Mouse (Mus musculus) embryonic facial prominence, embryonic 10.5 days (tissue): ENCODE data around the gene Rgs2. TPM values are rescaled to one million over a fixed set of nuclear protein-coding genes. Genes with fewer than 3 reads are reported as not detected.

Source experiments
- DNase-seq: peaks from one replicate; pipeline ENCODE4 v3.0.0-alpha.2; 2017; ENCODE audit warnings: low spot score
- H3K27ac ChIP-seq: fragments of 300-500 bp; sonication (generic); replicated peaks from 2 replicates; pipeline ENCODE4 v1.5.1; 2016; ENCODE audit warnings: mild to moderate bottlenecking
- H3K27me3 ChIP-seq: fragments of 300-500 bp; sonication (generic); replicated peaks from 2 replicates; pipeline ENCODE4 v1.6.1; 2016; ENCODE audit warnings: low read depth, mild to moderate bottlenecking; ENCODE audit not compliant: poor library complexity, severe bottlenecking
- H3K36me3 ChIP-seq: fragments of 300-500 bp; sonication (generic); replicated peaks from 2 replicates; pipeline ENCODE4 v1.6.1; 2016; ENCODE audit warnings: mild to moderate bottlenecking, moderate library complexity
- H3K4me1 ChIP-seq: fragments of 300-500 bp; sonication (generic); 2 replicates; pipeline ENCODE4 v1.6.1; 2016
- H3K4me3 ChIP-seq: fragments of 300-500 bp; sonication (generic); 2 replicates; pipeline ENCODE4 v1.5.1; 2016; ENCODE audit warnings: mild to moderate bottlenecking, moderate library complexity
- H3K9me3 ChIP-seq: fragments of 300-500 bp; sonication (generic); 2 replicates; pipeline ENCODE4 v1.6.1; 2016; ENCODE audit warnings: mild to moderate bottlenecking
- WGBS: fragments of 180-500 bp; shearing (Covaris S2); methylation state at CpG from one replicate; pipeline ENCODE4 v1.1.7; 2016; 5-methylcytosine and 5-hydroxymethylcytosine counted together
- polyA plus RNA-seq: library from polyadenylated mRNA; unstranded; fragments of >200 nt; fragmentation: Nextera tagmentation; extraction: Ambion mirVana; gene quantifications from 2 replicates; pipeline ENCODE4 v1.2.1, GENCODE M21; 2016

Gene Rgs2
- polyA plus RNA-seq, 1 experiment from 2014 or later: 38.3 TPM

DNA sequence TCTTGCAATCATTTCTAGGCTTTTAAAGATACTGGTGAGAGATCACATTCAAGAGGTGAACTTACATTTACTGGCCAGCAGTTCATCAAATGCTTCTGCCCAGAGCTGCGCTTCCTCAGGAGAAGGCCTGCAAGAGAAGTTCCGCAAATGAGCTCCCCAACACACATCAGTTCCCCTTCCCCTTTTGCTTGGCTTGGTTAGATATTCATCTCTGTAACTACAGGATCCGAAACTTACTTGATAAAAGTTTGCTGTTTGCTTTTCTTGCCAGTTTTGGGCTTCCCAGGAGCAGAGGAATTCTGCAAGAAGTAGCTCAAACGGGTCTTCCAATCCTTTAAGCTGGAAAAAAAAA is 1.3 kb downstream of the Rgs2 start:
- DNase-seq: no peak
- Histone ChIP-seq H3K27me3 (no peaks in the 10 kb centered on the region), H3K36me3 (peaks cover 14% of the 10 kb centered on the region), H3K4me1 (peaks cover 32% of the 10 kb centered on the region), H3K9me3 (no peaks in the 10 kb centered on the region), H3K4me3 (peak overlapping the region; percentile 73), H3K27ac (no peak overlapping the region)
- 75% methylated on average over 4 of the region's 4 CpGs for WGBS

GRCm38 (mm10) chr1:144002036-144002714 is 1.8 kb downstream of the Rgs2 start:
- Histone ChIP-seq H3K4me3 (peak overlapping the region; percentile 73), H3K27me3 (no peaks in the 10 kb centered on the region), H3K9me3 (no peaks in the 10 kb centered on the region), H3K36me3 (peaks cover 14% of the 10 kb centered on the region), H3K4me1 (peaks cover 32% of the 10 kb centered on the region), H3K27ac (no peak overlapping the region)
- 88% methylated on average over 6 of the region's 6 CpGs for WGBS
- DNase-seq: no peak

- Histone ChIP-seq H3K36me3 (peaks cover 14% of the 10 kb centered on the region), H3K27ac (no peak overlapping the region), H3K4me3 (no peak overlapping the region), H3K9me3 (no peaks in the 10 kb centered on the region), H3K27me3 (no peaks in the 10 kb centered on the region), H3K4me1 (peaks cover 27% of the 10 kb centered on the region)
- no peak for DNase-seq
- 90% methylated on average over 4 of the region's 4 CpGs for WGBS
These were observed 3.7 kb downstream of the Rgs2 start for GRCm38 (mm10) chr1:144000246-144000645.

GRCm38 (mm10) chr1:143999371-143999920 is 4.5 kb downstream of the Rgs2 start:
- Histone ChIP-seq H3K4me1 (peaks cover 20% of the 10 kb centered on the region), H3K4me3 (no peak overlapping the region), H3K27me3 (no peaks in the 10 kb centered on the region), H3K27ac (no peak overlapping the region), H3K9me3 (no peaks in the 10 kb centered on the region), H3K36me3 (peaks cover 14% of the 10 kb centered on the region)
- 72% methylated on average over 7 of the region's 7 CpGs for WGBS
- no peak for DNase-seq

- 93% methylated on average over 1 of the region's 1 CpGs for WGBS
- no peak overlapping the region for H3K27ac ChIP-seq
- H3K36me3 ChIP-seq: no peaks in the 10 kb centered on the region
- DNase-seq: no peak
- H3K9me3 ChIP-seq: no peaks in the 10 kb centered on the region
- peaks cover 15% of the 10 kb centered on the region for H3K4me1 ChIP-seq
- H3K27me3 ChIP-seq: no peaks in the 10 kb centered on the region
- H3K4me3 ChIP-seq: no peak overlapping the region
These were observed 10.9 kb downstream of the Rgs2 start for GRCm38 (mm10) chr1:143993026-143993425.

GRCm38 (mm10) chr1:143992528-143992927 is 11.4 kb downstream of the Rgs2 start:
- H3K27ac ChIP-seq: no peak overlapping the region
- peaks cover 15% of the 10 kb centered on the region for H3K4me1 ChIP-seq
- no peaks in the 10 kb centered on the region for H3K36me3 ChIP-seq
- H3K4me3 ChIP-seq: no peak overlapping the region
- no peaks in the 10 kb centered on the region for H3K27me3 ChIP-seq
- DNase-seq: no peak
- H3K9me3 ChIP-seq: no peaks in the 10 kb centered on the region
- 80% methylated on average over 2 of the region's 2 CpGs for WGBS

- Histone ChIP-seq H3K4me1 (peaks cover 15% of the 10 kb centered on the region), H3K27me3 (no peaks in the 10 kb centered on the region), H3K27ac (no peak overlapping the region), H3K9me3 (no peaks in the 10 kb centered on the region), H3K36me3 (no peaks in the 10 kb centered on the region), H3K4me3 (no peak overlapping the region)
- DNase-seq: no peak
- 53% methylated on average over 5 of the region's 5 CpGs for WGBS
These were observed 13.7 kb downstream of the Rgs2 start for GRCm38 (mm10) chr1:143990263-143990662.

DNA sequence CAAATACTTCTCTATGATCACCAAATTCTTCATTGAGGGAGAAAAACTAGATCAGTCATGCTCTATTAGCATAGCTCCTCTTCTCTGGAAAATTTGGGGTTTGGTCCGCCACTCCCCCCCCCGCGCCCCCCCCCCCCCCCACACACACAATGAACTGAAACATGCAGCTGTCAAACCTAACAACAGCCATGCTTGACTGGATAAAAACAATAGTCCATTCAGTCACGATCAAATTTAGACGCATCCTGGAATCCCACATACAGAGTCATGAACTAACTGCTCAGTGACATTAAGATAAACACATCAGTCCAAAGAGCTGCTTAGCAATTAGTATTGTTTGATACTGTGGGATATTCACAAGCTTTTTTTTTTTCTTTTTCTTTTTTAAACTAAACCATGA is 14.2 kb downstream of the Rgs2 start:
- Histone ChIP-seq H3K27ac (no peak overlapping the region), H3K27me3 (no peaks in the 10 kb centered on the region), H3K9me3 (no peaks in the 10 kb centered on the region), H3K4me3 (no peak overlapping the region), H3K4me1 (peaks cover 15% of the 10 kb centered on the region), H3K36me3 (no peaks in the 10 kb centered on the region)
- peak; percentile 12 for DNase-seq
- WGBS: 19% methylated on average over 5 of the region's 5 CpGs

DNA sequence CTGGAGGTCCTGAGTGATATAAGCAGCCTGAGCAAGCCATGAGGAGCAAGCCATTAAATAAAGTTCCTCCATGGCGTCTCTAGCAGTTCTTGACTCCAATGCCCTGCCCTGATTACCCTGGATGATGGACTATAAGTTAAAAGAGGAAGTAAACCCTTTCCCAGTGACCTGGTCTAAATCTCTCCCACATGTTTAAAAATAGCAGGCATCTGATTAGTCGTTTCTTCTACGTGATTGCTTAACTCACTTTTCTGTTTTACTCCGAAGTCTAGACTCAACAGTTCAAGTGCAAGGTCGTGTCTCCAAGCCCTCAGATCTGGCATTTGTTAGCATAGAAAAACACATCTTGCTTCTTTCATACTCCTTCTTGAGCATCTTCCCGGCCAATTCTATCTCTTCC is 15.2 kb downstream of the Rgs2 start:
- 45% methylated on average over 6 of the region's 6 CpGs for WGBS
- H3K9me3 ChIP-seq: no peaks in the 10 kb centered on the region
- DNase-seq: no peak
- H3K27ac ChIP-seq: no peak overlapping the region
- H3K27me3 ChIP-seq: no peaks in the 10 kb centered on the region
- peaks cover 15% of the 10 kb centered on the region for H3K4me1 ChIP-seq
- H3K36me3 ChIP-seq: no peaks in the 10 kb centered on the region
- no peak overlapping the region for H3K4me3 ChIP-seq

GRCm38 (mm10) chr1:143984988-143985625 is 18.9 kb downstream of the Rgs2 start:
- WGBS: 86% methylated on average over 6 of the region's 6 CpGs
- Histone ChIP-seq H3K9me3 (no peaks in the 10 kb centered on the region), H3K4me3 (no peak overlapping the region), H3K27me3 (no peaks in the 10 kb centered on the region), H3K27ac (no peak overlapping the region), H3K36me3 (no peaks in the 10 kb centered on the region), H3K4me1 (peaks cover 10% of the 10 kb centered on the region)
- no peak for DNase-seq

- H3K27ac ChIP-seq: peak overlapping the region; percentile 51; the same call in 1 of the 2 replicates
- H3K36me3 ChIP-seq: no peaks in the 10 kb centered on the region
- H3K27me3 ChIP-seq: no peaks in the 10 kb centered on the region
- WGBS: 56% methylated on average over 3 of the region's 3 CpGs
- DNase-seq: no peak
- H3K4me1 ChIP-seq: no peaks in the 10 kb centered on the region
- no peak overlapping the region for H3K4me3 ChIP-seq
- H3K9me3 ChIP-seq: no peaks in the 10 kb centered on the region
These were observed 21.1 kb downstream of the Rgs2 start for GRCm38 (mm10) chr1:143982765-143983312.

DNA sequence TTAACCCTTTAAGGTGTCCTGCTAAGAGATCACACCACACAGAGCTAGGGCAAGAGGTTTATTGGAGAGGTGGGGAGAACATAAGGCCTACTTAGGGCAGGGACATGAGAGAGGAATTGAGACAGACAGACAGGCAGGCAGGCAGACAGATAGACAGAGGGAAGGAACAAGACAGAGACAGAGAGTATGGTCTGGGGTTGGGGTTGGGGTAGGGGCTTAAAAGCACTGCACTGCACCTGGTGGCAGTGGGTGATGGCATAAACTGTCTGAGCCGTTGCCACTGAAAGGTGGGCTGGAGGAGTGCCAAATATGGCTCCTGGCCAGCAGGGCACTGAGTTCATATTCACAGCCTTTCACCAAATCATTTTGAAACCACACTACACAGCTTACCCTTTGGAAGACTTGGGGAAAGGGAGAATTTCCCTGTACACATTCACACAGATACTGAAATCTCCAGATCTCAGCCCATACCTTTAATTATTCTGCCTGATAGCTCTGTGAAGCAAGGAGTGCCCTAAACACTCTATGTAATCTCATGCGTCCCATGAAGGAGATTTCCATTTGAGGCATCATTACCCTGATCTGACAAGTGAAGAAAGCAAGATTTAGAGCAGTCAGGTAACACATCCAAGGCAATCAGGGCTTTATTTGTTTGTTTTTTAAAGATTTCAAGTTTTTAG is 21.7 kb downstream of the Rgs2 start:
- DNase-seq: no peak
- no peaks in the 10 kb centered on the region for H3K4me1 ChIP-seq
- no peaks in the 10 kb centered on the region for H3K27me3 ChIP-seq
- H3K4me3 ChIP-seq: no peak overlapping the region
- no peak overlapping the region for H3K27ac ChIP-seq
- WGBS: 71% methylated on average over 2 of the region's 2 CpGs
- no peaks in the 10 kb centered on the region for H3K9me3 ChIP-seq
- H3K36me3 ChIP-seq: no peaks in the 10 kb centered on the region
